Mouse (Mus musculus) limb, embryonic 14.5 days (tissue): Measurements from ENCODE around the gene Gm3250. TPM values are rescaled to one million over a fixed set of nuclear protein-coding genes. Genes with fewer than 3 reads are reported as not detected.

Experiments used
- ATAC-seq: fragments of 200-750 bp; cut with Nextera tagmentation; 2 replicates; pipeline ENCODE4 v1.8.0; 2017; ENCODE audit warnings: low read depth, moderate number of reproducible peaks, moderate TSS enrichment; ENCODE audit not compliant: low FRiP score
- DNase-seq: peaks from one replicate; pipeline ENCODE4 v3.0.0-alpha.2; 2015; ENCODE audit warnings: low spot score
- H3K27ac ChIP-seq: fragments of 300-500 bp; sonication (generic); replicated peaks from 2 replicates; pipeline ENCODE4 v1.5.1; 2014; ENCODE audit warnings: low read depth, mild to moderate bottlenecking, low read length, moderate library complexity, mixed read lengths
- H3K27me3 ChIP-seq: fragments of 300-500 bp; sonication (generic); 2 replicates; pipeline ENCODE4 v1.6.1; 2014; ENCODE audit warnings: low read length, mixed read lengths; ENCODE audit not compliant: control insufficient read depth, insufficient read depth
- H3K36me3 ChIP-seq: fragments of 300-500 bp; sonication (generic); 2 replicates; pipeline ENCODE4 v1.6.1; 2014; ENCODE audit warnings: mild to moderate bottlenecking, low read length, moderate library complexity, mixed read lengths; ENCODE audit not compliant: control insufficient read depth, insufficient read depth
- H3K4me1 ChIP-seq: fragments of 300-500 bp; sonication (generic); 2 replicates; pipeline ENCODE4 v1.6.1; 2014; ENCODE audit warnings: antibody characterized with exemption, low read length, mixed read lengths; ENCODE audit not compliant: control insufficient read depth, insufficient read depth
- H3K4me2 ChIP-seq: fragments of 300-500 bp; sonication (generic); replicated peaks from 2 replicates; pipeline ENCODE4 v1.6.1; 2014; ENCODE audit warnings: low read depth, mild to moderate bottlenecking, low read length, moderate library complexity; ENCODE audit not compliant: severe bottlenecking
- H3K4me3 ChIP-seq: fragments of 300-500 bp; sonication (generic); replicated peaks from 2 replicates; pipeline ENCODE4 v1.5.1; 2014; ENCODE audit warnings: low read length
- H3K9ac ChIP-seq: fragments of 300-500 bp; sonication (generic); 2 replicates; pipeline ENCODE4 v1.6.1; 2014; ENCODE audit warnings: mild to moderate bottlenecking, low read depth, low read length, moderate library complexity; ENCODE audit not compliant: severe bottlenecking
- H3K9me3 ChIP-seq: fragments of 300-500 bp; sonication (generic); 2 replicates; pipeline ENCODE4 v1.6.1; 2016; ENCODE audit warnings: low read length; ENCODE audit not compliant: control insufficient read depth
- POLR2A ChIP-seq: fragments of 200-500 bp; IDR thresholded peaks from 2 replicates; pipeline ENCODE4 v1.8.0; 2012; ENCODE audit warnings: inconsistent platforms, mild to moderate bottlenecking, moderate library complexity, borderline replicate concordance; ENCODE audit not compliant: insufficient read depth, insufficient read length; ENCODE audit errors: extremely low read depth
- WGBS: fragments of 180-500 bp; shearing (Covaris S2); extraction: QIAGEN DNeasy Blood & Tissue Kit; methylation state at CpG from one replicate; pipeline ENCODE4 v1.1.7; 2014; 5-methylcytosine and 5-hydroxymethylcytosine counted together
- polyA plus RNA-seq, 2 experiments: library from polyadenylated mRNA; depleted of rRNA in 1 of 2; stranded (reverse) in 1 of 2; unstranded in 1 of 2; fragments of >200 nt; fragmentation: Nextera tagmentation in 1 of 2; extraction: Ambion mirVana in 1 of 2; gene quantifications; 2 replicates each; pipeline versions ENCODE4 v1.2.1 to v1.2.3; 2012 to 2014

Gm3250 gene
- polyA plus RNA-seq, 2 experiments, result not detected

GRCm38 (mm10) chr10:77738929-77739328, 43.4 kb downstream of the Gm3250 start:
- Histone ChIP-seq H3K9me3 (peaks cover 7% of the 10 kb centered on the region; the same call in 1 of the 2 replicates), H3K9ac (no peak overlapping the region), H3K4me2 (no peak overlapping the region), H3K27ac (no peak overlapping the region), H3K36me3 (no peaks in the 10 kb centered on the region), H3K4me1 (no peaks in the 10 kb centered on the region), H3K4me3 (no peak overlapping the region), H3K27me3 (no peaks in the 10 kb centered on the region)
- 80% methylated on average over 4 of the region's 4 CpGs for WGBS
- no peak for DNase-seq
- no peak for ATAC-seq
- TF ChIP-seq POLR2A, result no peak

GRCm38 (mm10) chr10:77735928-77736327, 46.4 kb downstream of the Gm3250 start:
- 82% methylated on average over 1 of the region's 1 CpGs for WGBS
- no peak for ATAC-seq
- no peak for TF ChIP-seq POLR2A

More at GRCm38 (mm10) chr10:77735928-77736327, 46.4 kb downstream of the Gm3250 start:
- Histone ChIP-seq H3K27ac (no peak overlapping the region), H3K4me3 (no peak overlapping the region), H3K36me3 (no peaks in the 10 kb centered on the region), H3K9me3 (peaks cover 7% of the 10 kb centered on the region; the same call in 1 of the 2 replicates), H3K4me2 (no peak overlapping the region), H3K4me1 (no peaks in the 10 kb centered on the region), H3K27me3 (no peaks in the 10 kb centered on the region), H3K9ac (no peak overlapping the region)
- DNase-seq, result no peak

Other genes starting within 250 kb of the Gm3250 start
Only the 30 nearest of the 31 such genes appear.
- gene Pttg1ip, start 200.8 kb downstream of the Gm3250 start, polyA plus RNA-seq (2012; rRNA removed), result 117 and 122 TPM in 2 replicates
- gene Pttg1ip, start 200.8 kb downstream of the Gm3250 start, polyA plus RNA-seq (2014; fragmentation: Nextera tagmentation; extraction: Ambion mirVana), result 138 and 147 TPM in 2 replicates
- 466 and 472 TPM in 2 replicates for gene Sumo3, start 176.4 kb downstream of the Gm3250 start, polyA plus RNA-seq (2012; rRNA removed)
- gene Sumo3, start 176.4 kb downstream of the Gm3250 start, polyA plus RNA-seq (2014; fragmentation: Nextera tagmentation; extraction: Ambion mirVana), result 328 and 351 TPM in 2 replicates
- 1.8 and 8.4 TPM in 2 replicates for gene Gm49325, start 176.3 kb downstream of the Gm3250 start, polyA plus RNA-seq (2012; rRNA removed)
- 1.9 and 5.8 TPM in 2 replicates for gene Gm49325, start 176.3 kb downstream of the Gm3250 start, polyA plus RNA-seq (2014; fragmentation: Nextera tagmentation; extraction: Ambion mirVana)
- 55.1 and 59.8 TPM in 2 replicates for gene Ube2g2, start 160.3 kb downstream of the Gm3250 start, polyA plus RNA-seq (2012; rRNA removed)
- gene Ube2g2, start 160.3 kb downstream of the Gm3250 start, polyA plus RNA-seq (2014; fragmentation: Nextera tagmentation; extraction: Ambion mirVana), result 57.4 and 58.6 TPM in 2 replicates
- gene Tspear, start 96.0 kb downstream of the Gm3250 start, polyA plus RNA-seq (2012; rRNA removed), result 2.0 TPM in 2 replicates
- 1.1 and 1.5 TPM in 2 replicates for gene Tspear, start 96.0 kb downstream of the Gm3250 start, polyA plus RNA-seq (2014; fragmentation: Nextera tagmentation; extraction: Ambion mirVana)
- gene Gm19402, start 91.8 kb downstream of the Gm3250 start, polyA plus RNA-seq (2012; rRNA removed), result not detected in 2 replicates
- gene Gm19402, start 91.8 kb downstream of the Gm3250 start, polyA plus RNA-seq (2014; fragmentation: Nextera tagmentation; extraction: Ambion mirVana), result not detected in 2 replicates
- not detected in 2 replicates for gene Gm9508, start 85.3 kb downstream of the Gm3250 start, polyA plus RNA-seq (2012; rRNA removed)
- gene Gm9508, start 85.3 kb downstream of the Gm3250 start, polyA plus RNA-seq (2014; fragmentation: Nextera tagmentation; extraction: Ambion mirVana), result not detected in 2 replicates
- gene Gm10272, start 75.9 kb downstream of the Gm3250 start, polyA plus RNA-seq (2012; rRNA removed), result not detected in 2 replicates
- gene Gm10272, start 75.9 kb downstream of the Gm3250 start, polyA plus RNA-seq (2014; fragmentation: Nextera tagmentation; extraction: Ambion mirVana), result not detected in 2 replicates
- not detected in 2 replicates for gene Gm10024, start 71.1 kb downstream of the Gm3250 start, polyA plus RNA-seq (2012; rRNA removed)
- gene Gm10024, start 71.1 kb downstream of the Gm3250 start, polyA plus RNA-seq (2014; fragmentation: Nextera tagmentation; extraction: Ambion mirVana), result 0.94 TPM in 1 of 2 replicates, not detected in the other
- not detected in 2 replicates for gene Gm10142, start 66.7 kb downstream of the Gm3250 start, polyA plus RNA-seq (2012; rRNA removed)
- gene Gm10142, start 66.7 kb downstream of the Gm3250 start, polyA plus RNA-seq (2014; fragmentation: Nextera tagmentation; extraction: Ambion mirVana), result not detected in 2 replicates
- 0.10 and 0.20 TPM in 2 replicates for gene Krtap12-1, start 61.9 kb downstream of the Gm3250 start, polyA plus RNA-seq (2012; rRNA removed)
- not detected in 2 replicates for gene Krtap12-1, start 61.9 kb downstream of the Gm3250 start, polyA plus RNA-seq (2014; fragmentation: Nextera tagmentation; extraction: Ambion mirVana)
- gene Gm10100, start 56.1 kb downstream of the Gm3250 start, polyA plus RNA-seq (2012; rRNA removed), result not detected in 2 replicates
- not detected in 2 replicates for gene Gm10100, start 56.1 kb downstream of the Gm3250 start, polyA plus RNA-seq (2014; fragmentation: Nextera tagmentation; extraction: Ambion mirVana)
- not detected in 2 replicates for gene Gm18596, start 39.9 kb downstream of the Gm3250 start, polyA plus RNA-seq (2012; rRNA removed)
- gene Gm18596, start 39.9 kb downstream of the Gm3250 start, polyA plus RNA-seq (2014; fragmentation: Nextera tagmentation; extraction: Ambion mirVana), result not detected in 2 replicates
- not detected in 2 replicates for gene Gm9736, start 31.2 kb downstream of the Gm3250 start, polyA plus RNA-seq (2012; rRNA removed)
- gene Gm9736, start 31.2 kb downstream of the Gm3250 start, polyA plus RNA-seq (2014; fragmentation: Nextera tagmentation; extraction: Ambion mirVana), result not detected in 2 replicates
- not detected in 2 replicates for gene Gm3233, start 22.9 kb downstream of the Gm3250 start, polyA plus RNA-seq (2012; rRNA removed)
- gene Gm3233, start 22.9 kb downstream of the Gm3250 start, polyA plus RNA-seq (2014; fragmentation: Nextera tagmentation; extraction: Ambion mirVana), result not detected in 2 replicates
- gene Gm3238, start 11.2 kb downstream of the Gm3250 start, polyA plus RNA-seq (2012; rRNA removed), result not detected in 2 replicates
- not detected in 2 replicates for gene Gm3238, start 11.2 kb downstream of the Gm3250 start, polyA plus RNA-seq (2014; fragmentation: Nextera tagmentation; extraction: Ambion mirVana)
- gene Gm7138, start 5.6 kb downstream of the Gm3250 start, polyA plus RNA-seq (2012; rRNA removed), result not detected in 2 replicates
- not detected in 2 replicates for gene Gm7138, start 5.6 kb downstream of the Gm3250 start, polyA plus RNA-seq (2014; fragmentation: Nextera tagmentation; extraction: Ambion mirVana)
- not detected in 2 replicates for gene Gm7137, start 5.7 kb upstream of the Gm3250 start, polyA plus RNA-seq (2012; rRNA removed)
- not detected in 2 replicates for gene Gm7137, start 5.7 kb upstream of the Gm3250 start, polyA plus RNA-seq (2014; fragmentation: Nextera tagmentation; extraction: Ambion mirVana)
- not detected in 2 replicates for gene Gm9639, start 12.5 kb upstream of the Gm3250 start, polyA plus RNA-seq (2012; rRNA removed)
- gene Gm9639, start 12.5 kb upstream of the Gm3250 start, polyA plus RNA-seq (2014; fragmentation: Nextera tagmentation; extraction: Ambion mirVana), result not detected in 2 replicates
- gene Gm19668, start 16.6 kb upstream of the Gm3250 start, polyA plus RNA-seq (2012; rRNA removed), result not detected in 2 replicates
- gene Gm19668, start 16.6 kb upstream of the Gm3250 start, polyA plus RNA-seq (2014; fragmentation: Nextera tagmentation; extraction: Ambion mirVana), result not detected in 2 replicates
- not detected in 2 replicates for gene Gm9507, start 29.3 kb upstream of the Gm3250 start, polyA plus RNA-seq (2012; rRNA removed)
- gene Gm9507, start 29.3 kb upstream of the Gm3250 start, polyA plus RNA-seq (2014; fragmentation: Nextera tagmentation; extraction: Ambion mirVana), result not detected in 2 replicates
- gene Gm2696, start 32.1 kb upstream of the Gm3250 start, polyA plus RNA-seq (2012; rRNA removed), result 0.13 and 0.25 TPM in 2 replicates
- gene Gm2696, start 32.1 kb upstream of the Gm3250 start, polyA plus RNA-seq (2014; fragmentation: Nextera tagmentation; extraction: Ambion mirVana), result not detected in 2 replicates
- not detected in 2 replicates for gene Krtap10-4, start 44.6 kb upstream of the Gm3250 start, polyA plus RNA-seq (2012; rRNA removed)
- gene Krtap10-4, start 44.6 kb upstream of the Gm3250 start, polyA plus RNA-seq (2014; fragmentation: Nextera tagmentation; extraction: Ambion mirVana), result not detected in 2 replicates
- gene Krtap10-10, start 53.4 kb upstream of the Gm3250 start, polyA plus RNA-seq (2012; rRNA removed), result 0.08 and 0.14 TPM in 2 replicates
- gene Krtap10-10, start 53.4 kb upstream of the Gm3250 start, polyA plus RNA-seq (2014; fragmentation: Nextera tagmentation; extraction: Ambion mirVana), result not detected in 2 replicates
- gene Gm36176, start 64.3 kb upstream of the Gm3250 start, polyA plus RNA-seq (2012; rRNA removed), result not detected in 2 replicates
- not detected in 2 replicates for gene Gm36176, start 64.3 kb upstream of the Gm3250 start, polyA plus RNA-seq (2014; fragmentation: Nextera tagmentation; extraction: Ambion mirVana)
- gene Gm10318, start 70.3 kb upstream of the Gm3250 start, polyA plus RNA-seq (2012; rRNA removed), result 0.13 TPM in 1 of 2 replicates, not detected in the other
- gene Gm10318, start 70.3 kb upstream of the Gm3250 start, polyA plus RNA-seq (2014; fragmentation: Nextera tagmentation; extraction: Ambion mirVana), result not detected in 2 replicates
- 0.06 and 0.10 TPM in 2 replicates for gene Gm3285, start 79.4 kb upstream of the Gm3250 start, polyA plus RNA-seq (2012; rRNA removed)
- not detected in 2 replicates for gene Gm3285, start 79.4 kb upstream of the Gm3250 start, polyA plus RNA-seq (2014; fragmentation: Nextera tagmentation; extraction: Ambion mirVana)
- 3.6 and 4.8 TPM in 2 replicates for gene Lrrc3, start 120.0 kb upstream of the Gm3250 start, polyA plus RNA-seq (2012; rRNA removed)
- 3.4 and 3.6 TPM in 2 replicates for gene Lrrc3, start 120.0 kb upstream of the Gm3250 start, polyA plus RNA-seq (2014; fragmentation: Nextera tagmentation; extraction: Ambion mirVana)
- 0.39 and 0.69 TPM in 2 replicates for gene Trpm2, start 188.0 kb upstream of the Gm3250 start, polyA plus RNA-seq (2012; rRNA removed)
- 0.06 and 0.41 TPM in 2 replicates for gene Trpm2, start 188.0 kb upstream of the Gm3250 start, polyA plus RNA-seq (2014; fragmentation: Nextera tagmentation; extraction: Ambion mirVana)
- gene 1810043G02Rik, start 196.0 kb upstream of the Gm3250 start, polyA plus RNA-seq (2012; rRNA removed), result 42.9 and 55.6 TPM in 2 replicates
- gene 1810043G02Rik, start 196.0 kb upstream of the Gm3250 start, polyA plus RNA-seq (2014; fragmentation: Nextera tagmentation; extraction: Ambion mirVana), result 26.5 and 27.1 TPM in 2 replicates